Mouse (Mus musculus): ENCODE measurements around the gene Ccdc180.
A peak's percentile ranks its signal among the peaks of the same experiment; 100 is the strongest.

Ccdc180 gene

DNA sequence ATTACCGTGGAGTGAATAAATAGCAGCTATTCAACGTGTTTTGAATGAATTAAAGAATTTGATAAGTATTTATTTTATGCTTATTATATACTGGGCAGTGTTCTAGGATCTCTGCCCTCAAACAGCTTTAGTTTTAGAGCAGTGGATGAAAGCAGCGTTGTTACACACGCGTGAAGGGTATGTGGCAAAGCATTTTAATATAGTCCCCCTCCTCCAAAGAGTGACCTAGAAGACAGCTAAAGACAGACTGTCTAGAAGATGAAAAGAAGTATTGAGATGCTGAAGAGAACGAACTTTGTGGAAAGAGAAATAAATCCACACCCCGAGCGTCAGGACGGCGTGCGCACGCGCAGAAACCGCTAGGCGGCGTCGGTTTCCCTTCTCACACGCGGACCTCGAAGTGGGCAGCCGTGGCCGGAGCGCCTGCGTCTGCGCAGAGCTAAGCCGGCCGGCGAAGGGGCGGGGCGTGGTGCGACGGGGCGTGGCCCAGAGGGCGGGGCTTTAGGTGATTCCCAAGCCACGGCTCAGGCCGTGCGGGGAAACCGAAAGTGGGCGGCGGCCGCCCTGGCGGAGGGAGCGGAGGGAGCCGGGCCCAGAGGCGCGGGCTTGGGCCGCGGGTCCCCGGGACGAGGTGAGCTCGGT, 81.8 kb downstream of the Ccdc180 start:
- peak; percentile 96 to 97 for DNase-seq (ENCODE audit: low spot score in 2 of 2)

DNA sequence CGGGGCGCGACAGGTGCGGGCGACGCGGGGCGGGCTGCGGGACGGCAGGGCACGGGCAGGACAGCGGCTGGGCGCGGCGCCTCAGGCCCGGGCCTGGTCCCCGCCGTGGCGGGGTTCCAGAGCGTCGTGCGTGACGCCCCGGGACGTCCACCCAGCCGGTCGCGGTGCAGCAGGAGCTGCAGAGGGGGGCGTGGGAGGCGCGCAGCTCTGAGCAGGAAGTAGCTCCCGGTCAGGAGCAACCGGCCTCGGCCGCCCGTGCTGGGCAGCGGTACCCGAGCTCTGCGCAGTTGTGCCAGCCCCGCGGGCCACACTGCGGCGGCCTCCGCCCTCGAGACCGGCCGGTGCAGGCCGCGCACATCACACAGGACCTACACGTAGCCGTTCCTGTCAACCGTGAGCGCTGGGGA, 82.3 kb downstream of the Ccdc180 start:
- DNase-seq (ENCODE audit: low spot score in 2 of 2) = peak; percentile 11 to 22

DNA sequence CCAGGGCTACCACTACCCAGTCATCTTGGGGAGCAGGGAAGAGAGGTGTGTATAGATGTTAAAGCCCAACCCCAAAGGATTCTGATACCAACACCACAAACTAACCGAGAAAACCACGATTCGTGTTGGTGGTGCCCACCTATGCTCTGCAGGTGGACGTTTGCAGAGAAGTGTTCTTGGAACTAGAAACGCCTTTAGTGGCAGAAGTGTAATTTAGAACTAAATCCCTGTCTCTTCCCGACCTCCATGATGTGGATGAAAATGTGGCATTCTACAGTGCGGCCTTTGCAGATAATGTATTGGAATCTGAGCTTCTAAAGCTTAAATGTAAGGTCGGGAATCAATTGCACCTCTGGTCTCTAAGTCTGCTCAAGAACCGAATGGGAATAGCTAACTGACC, 82.8 kb downstream of the Ccdc180 start:
- no peak for DNase-seq (ENCODE audit: low spot score in 2 of 2)

DNA sequence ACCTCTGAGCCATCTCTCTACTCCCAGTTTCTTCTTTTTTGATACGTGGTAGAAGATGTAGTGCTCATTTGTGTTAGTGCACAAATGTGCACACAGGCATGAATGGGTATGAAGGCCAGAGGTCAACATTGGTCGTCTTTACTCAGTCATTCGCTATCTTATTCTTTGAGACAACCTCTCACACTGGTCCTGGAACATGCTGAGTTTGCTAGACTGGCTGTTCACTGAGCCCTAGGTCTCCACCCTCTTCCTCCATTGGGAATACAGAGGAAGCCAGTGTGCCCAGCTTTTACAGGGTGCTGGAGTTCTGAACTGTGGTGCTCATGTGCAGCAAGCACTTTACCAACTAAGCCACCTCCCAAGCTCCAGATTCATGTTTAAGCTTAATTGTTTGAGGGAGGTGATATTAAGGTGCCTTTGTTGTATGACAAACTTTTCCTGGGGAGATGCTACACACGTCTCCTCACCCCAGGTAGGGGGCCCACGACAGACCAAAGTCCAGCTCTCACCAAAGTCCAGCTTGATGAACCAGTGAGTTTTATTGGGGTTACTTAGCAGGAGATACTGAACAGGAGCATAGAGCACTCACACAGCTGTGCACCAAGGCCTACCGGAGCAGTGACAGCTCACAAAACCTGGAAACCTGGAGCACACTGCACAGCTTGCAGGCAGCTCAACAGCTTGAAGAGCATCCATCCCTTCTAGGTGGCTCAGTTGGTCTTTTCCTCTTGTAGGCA, 87.0 kb downstream of the Ccdc180 start:
- no peak for DNase-seq (ENCODE audit: low spot score in 2 of 2)

DNA sequence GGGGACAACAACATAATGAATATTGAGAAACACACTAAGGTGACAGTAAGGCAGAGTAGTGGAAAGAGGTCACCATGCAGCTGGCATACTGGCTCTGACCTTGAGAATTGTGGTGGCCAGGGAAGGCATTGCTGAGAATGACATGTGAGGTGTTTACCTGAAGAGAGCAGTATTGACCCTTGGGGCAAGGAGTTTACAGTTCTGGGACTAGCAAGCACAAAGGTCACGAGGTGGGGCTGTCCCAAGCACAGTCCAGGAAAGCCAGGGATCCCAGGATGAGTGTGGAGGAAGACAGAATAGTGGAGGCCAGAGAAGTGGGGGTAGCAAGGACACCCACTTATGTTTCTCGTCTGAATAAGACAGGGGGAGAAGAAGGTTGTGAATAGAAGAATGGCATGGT, 89.8 kb downstream of the Ccdc180 start:
- no peak for DNase-seq (ENCODE audit: low spot score in 2 of 2)

DNA sequence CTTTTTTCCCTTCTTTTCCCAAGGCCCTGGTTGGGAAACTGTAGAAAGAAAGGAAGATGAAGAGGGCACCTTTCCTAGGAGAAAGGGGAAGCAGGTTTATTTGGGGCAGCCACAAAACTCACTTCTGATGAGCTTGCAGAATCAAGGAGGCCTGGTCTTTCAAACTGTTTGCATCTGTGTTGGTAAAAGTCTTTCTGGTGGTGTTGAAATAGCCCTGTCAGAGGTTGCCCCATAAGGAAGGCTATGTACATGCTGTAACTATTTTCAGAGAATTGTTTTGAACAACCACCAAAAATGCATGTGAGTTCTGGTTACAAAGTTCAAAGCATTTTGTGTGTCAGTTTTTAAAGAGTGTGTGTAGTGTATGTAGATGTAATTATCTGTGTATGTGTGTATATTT, 91.0 kb downstream of the Ccdc180 start:
- no peak for DNase-seq (ENCODE audit: low spot score in 2 of 2)

DNA sequence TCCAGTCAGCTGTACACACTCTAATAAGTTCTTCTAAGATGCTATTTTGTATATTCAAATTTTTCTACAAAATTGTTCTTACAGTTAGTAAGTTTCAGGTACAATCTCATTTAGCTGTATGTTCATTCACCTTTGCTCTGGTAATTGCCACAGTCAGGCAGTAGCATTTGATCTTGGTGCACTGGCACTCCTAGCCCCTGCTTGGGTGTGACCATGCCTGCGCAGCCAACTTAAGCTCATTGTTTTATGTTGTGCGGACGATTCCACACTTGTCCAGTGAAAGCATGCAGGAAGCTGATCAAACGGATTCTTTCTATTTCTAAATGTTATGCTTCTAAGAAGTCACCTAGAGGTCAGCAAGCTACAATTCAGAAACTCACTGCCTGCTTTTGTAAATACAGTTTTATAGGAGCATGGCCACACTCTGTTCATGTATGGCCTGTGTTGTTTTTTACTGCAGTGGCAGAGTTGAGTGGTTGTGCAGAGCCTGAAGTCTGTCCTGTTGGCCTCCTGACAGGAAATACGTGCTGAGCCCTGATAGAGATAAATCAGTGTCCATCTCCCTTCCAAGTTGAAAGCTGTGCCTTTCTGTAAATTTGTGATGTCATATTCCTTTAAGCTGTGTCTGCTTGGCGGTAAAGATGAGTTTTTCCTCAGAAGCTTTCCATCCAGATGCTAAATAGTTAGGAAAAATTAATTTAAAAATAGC, 100.5 kb downstream of the Ccdc180 start:
- no peak for DNase-seq (ENCODE audit: low spot score in 2 of 2)

GRCm38 (mm10) chr4:45998536-45998935, 108.4 kb downstream of the Ccdc180 start:
- no peak for DNase-seq (ENCODE audit: low spot score in 2 of 2)

All from spleen, postnatal 14 days (tissue).